Mouse (Mus musculus) midbrain, postnatal 0 days (tissue): ENCODE measurements around the gene Cyba. TPM values are rescaled to one million over a fixed set of nuclear protein-coding genes. Genes with fewer than 3 reads are reported as not detected.

ENCODE experiments used
- ATAC-seq: fragments of 200-750 bp; cut with Nextera tagmentation; 2 replicates; pipeline ENCODE4 v1.8.0; 2017; ENCODE audit warnings: moderate number of reproducible peaks, mild to moderate bottlenecking, moderate TSS enrichment, moderate library complexity; ENCODE audit not compliant: low FRiP score
- DNase-seq: peaks from one replicate; pipeline ENCODE4 v3.0.0-alpha.2; 2015; ENCODE audit warnings: low spot score
- H3K27ac ChIP-seq: fragments of 300-500 bp; sonication (generic); 2 replicates; pipeline ENCODE4 v1.5.1; 2014; ENCODE audit warnings: low read depth, mild to moderate bottlenecking, low read length, mixed read lengths
- H3K27me3 ChIP-seq: fragments of 300-500 bp; sonication (generic); 2 replicates; pipeline ENCODE4 v1.6.1; 2014; ENCODE audit warnings: low read length, control low read depth, mixed read lengths; ENCODE audit not compliant: insufficient read depth
- H3K36me3 ChIP-seq: fragments of 300-500 bp; sonication (generic); 2 replicates; pipeline ENCODE4 v1.6.1; 2014; ENCODE audit warnings: low read length, control low read depth, mixed read lengths; ENCODE audit not compliant: insufficient read depth
- H3K4me1 ChIP-seq: fragments of 300-500 bp; sonication (generic); 2 replicates; pipeline ENCODE4 v1.6.1; 2014; ENCODE audit warnings: mild to moderate bottlenecking, control low read depth, antibody characterized with exemption, low read length, mixed read lengths; ENCODE audit not compliant: insufficient read depth
- H3K4me2 ChIP-seq: fragments of 300-500 bp; sonication (generic); 2 replicates; pipeline ENCODE4 v1.6.1; 2014; ENCODE audit warnings: low read depth, mild to moderate bottlenecking, low read length, mixed read lengths; ENCODE audit not compliant: poor library complexity, severe bottlenecking
- H3K4me3 ChIP-seq: fragments of 300-500 bp; sonication (generic); 2 replicates; pipeline ENCODE4 v1.5.1; 2014; ENCODE audit warnings: low read depth, mild to moderate bottlenecking, low read length, moderate library complexity
- H3K9ac ChIP-seq: fragments of 300-500 bp; sonication (generic); replicated peaks from 2 replicates; pipeline ENCODE4 v1.6.1; 2014; ENCODE audit warnings: mild to moderate bottlenecking, low read length, moderate library complexity, mixed read lengths; ENCODE audit not compliant: poor library complexity, severe bottlenecking
- H3K9me3 ChIP-seq: fragments of 300-500 bp; sonication (generic); 2 replicates; pipeline ENCODE4 v1.6.1; 2016; ENCODE audit warnings: low read length, control low read depth
- CTCF ChIP-seq: IDR thresholded peaks from 2 replicates; pipeline ENCODE4 v1.5.1; 2016; ENCODE audit warnings: antibody characterized with exemption, mild to moderate bottlenecking
- WGBS: fragments of 180-500 bp; shearing (Covaris S2); extraction: QIAGEN DNeasy Blood & Tissue Kit; methylation state at CpG from one replicate; pipeline ENCODE4 v1.1.7; 2014; 5-methylcytosine and 5-hydroxymethylcytosine counted together
- polyA plus RNA-seq: library from polyadenylated mRNA; unstranded; fragments of >200 nt; fragmentation: Nextera tagmentation; extraction: Ambion mirVana; gene quantifications from 2 replicates; pipeline ENCODE4 v1.2.1, GENCODE M21; 2015
- total RNA-seq: library from RNA; depleted of rRNA; stranded (reverse); fragments of >200 nt; gene quantifications from 2 replicates; pipeline ENCODE4 v1.2.3, GENCODE M21; 2014; rRNA removed

Gene Cyba
- total RNA-seq, result 23.1 and 27.7 TPM in 2 replicates
- polyA plus RNA-seq, result 35.6 and 40.4 TPM in 2 replicates

GRCm38 (mm10) chr8:122432443-122433268 lies at the start of gene Cyba:
Cyba (minus strand) TSS chr8:122432930.
- Histone ChIP-seq H3K9me3 (no peaks in the 10 kb centered on the region), H3K4me2 (peak within 1 kb of the TSS; percentile 40), H3K4me1 (no peaks in the 10 kb centered on the region), H3K9ac (0 out of 2 replicates have a peak within 1 kb of the TSS, but pooled peaks have one; percentile 24), H3K27ac (no peak within 1 kb of the TSS), H3K27me3 (no peaks in the 10 kb centered on the region), H3K4me3 (peak within 1 kb of the TSS; percentile 17; the same call in 1 of the 2 replicates), H3K36me3 (peaks cover 33% of the 10 kb centered on the region)
- ATAC-seq (peak; percentile 61; the same call in 1 of the 2 replicates), DNase-seq (peak; percentile 17)
- TF ChIP-seq CTCF, result no peak
- 8% methylated on average over 41 of the region's 45 CpGs for WGBS

- Histone ChIP-seq H3K4me3 (no peak overlapping the region), H3K9me3 (no peaks in the 10 kb centered on the region), H3K27me3 (no peaks in the 10 kb centered on the region), H3K36me3 (peaks cover 62% of the 10 kb centered on the region), H3K9ac (no peak overlapping the region), H3K4me2 (no peak overlapping the region), H3K4me1 (no peaks in the 10 kb centered on the region), H3K27ac (no peak overlapping the region)
- 97% methylated on average over 8 of the region's 8 CpGs for WGBS
- DNase-seq, result no peak
- ATAC-seq, result no peak
- TF ChIP-seq CTCF, result no peak
Measured at GRCm38 (mm10) chr8:122482448-122482847, 49.7 kb upstream of the Cyba start.

GRCm38 (mm10) chr8:122475580-122476320 lies 43.0 kb upstream of the Cyba start, which contains the start of the genes Rnf166 and Ctu2:
Rnf166 (minus strand) TSS chr8:122476064.
Ctu2 (plus strand) TSS chr8:122476143.
- DNase-seq, result peak; percentile 92
- TF ChIP-seq CTCF, result no peak
- WGBS, result under 1% methylated on average over 86 of the region's 103 CpGs
- ATAC-seq, result peak; percentile 92
- Histone ChIP-seq H3K4me1 (peaks cover 14% of the 10 kb centered on the region), H3K27ac (peak within 1 kb of the TSS; percentile 77), H3K9ac (peak within 1 kb of the TSS; percentile 84), H3K27me3 (no peaks in the 10 kb centered on the region), H3K4me3 (peak within 1 kb of the TSS; percentile 99), H3K9me3 (no peaks in the 10 kb centered on the region), H3K36me3 (peaks cover 37% of the 10 kb centered on the region), H3K4me2 (peak within 1 kb of the TSS; percentile 98)

- peak overlapping the region; percentile 84 for H3K9ac ChIP-seq
- peak overlapping the region; percentile 98 for H3K4me2 ChIP-seq
- no peak for ATAC-seq
- peak overlapping the region; percentile 99 for H3K4me3 ChIP-seq
- H3K9me3 ChIP-seq, result no peaks in the 10 kb centered on the region
- DNase-seq, result peak; percentile 24
- TF ChIP-seq CTCF, result no peak
- peaks cover 14% of the 10 kb centered on the region for H3K4me1 ChIP-seq
- 17% methylated on average over 16 of the region's 16 CpGs for WGBS
- peak overlapping the region; percentile 77; the same call in 1 of the 2 replicates for H3K27ac ChIP-seq
- no peaks in the 10 kb centered on the region for H3K27me3 ChIP-seq
- peaks cover 43% of the 10 kb centered on the region for H3K36me3 ChIP-seq
Measured at GRCm38 (mm10) chr8:122474951-122475560, 42.3 kb upstream of the Cyba start.

GRCm38 (mm10) chr8:122473911-122474421 lies 41.2 kb upstream of the Cyba start:
- Histone ChIP-seq H3K27me3 (no peaks in the 10 kb centered on the region), H3K9ac (no peak overlapping the region), H3K4me3 (no peak overlapping the region), H3K4me2 (no peak overlapping the region), H3K27ac (no peak overlapping the region), H3K9me3 (no peaks in the 10 kb centered on the region), H3K36me3 (peaks cover 42% of the 10 kb centered on the region), H3K4me1 (peaks cover 14% of the 10 kb centered on the region)
- no peak for TF ChIP-seq CTCF
- WGBS, result 94% methylated on average over 8 of the region's 8 CpGs
- DNase-seq (no peak), ATAC-seq (no peak)
